Mouse (Mus musculus) bone marrow, adult 2 months (tissue): ENCODE results near the gene Pomgnt1.

Source experiments
- CTCF ChIP-seq: fragments of 200-500 bp; IDR thresholded peaks from 2 replicates; pipeline ENCODE4 v1.5.1; 2011; ENCODE audit warnings: low read length, control low read depth; ENCODE audit not compliant: control insufficient read depth, insufficient read depth
- POLR2A ChIP-seq: fragments of 200-500 bp; IDR thresholded peaks from 2 replicates; pipeline ENCODE4 v1.6.1; 2011; ENCODE audit warnings: low read depth, mild to moderate bottlenecking, control low read depth, low read length, borderline replicate concordance; ENCODE audit not compliant: control insufficient read depth

GRCm38 (mm10) chr4:116175136-116175535, 51.5 kb downstream of the Pomgnt1 start:
- TF ChIP-seq CTCF (no peak), POLR2A (no peak)
